Mouse (Mus musculus) mesoderm, embryonic 11.5 days (tissue): ENCODE measurements around the gene Wfdc1.
A peak's percentile ranks its signal among the peaks of the same experiment; 100 is the strongest.

Experiments
- DNase-seq: peaks from one replicate; pipeline ENCODE4 v3.0.0-alpha.2; 2012; ENCODE audit warnings: low read depth, low spot score

Gene Wfdc1

DNA sequence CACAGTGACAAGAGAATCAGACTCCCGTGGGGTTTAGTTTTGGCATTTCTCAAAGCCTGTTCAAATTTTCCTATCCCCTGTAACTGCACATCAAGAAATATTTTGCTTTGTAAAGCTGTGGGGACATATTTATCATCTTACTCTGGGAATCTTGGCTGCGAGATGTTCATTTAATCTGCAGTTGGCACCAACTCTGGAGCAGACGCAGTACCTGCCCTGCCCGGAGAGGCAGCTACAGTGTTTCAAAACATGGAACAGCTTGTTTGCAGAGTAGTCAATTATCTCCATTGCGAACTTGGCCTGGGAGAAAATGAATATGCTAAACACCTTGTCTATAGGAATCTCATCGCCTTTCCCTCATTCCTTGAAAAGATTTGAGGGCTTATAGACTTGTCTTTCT lies 27.9 kb upstream of the Wfdc1 start:
- DNase-seq: no peak

- DNase-seq: no peak
Observed at GRCm38 (mm10) chr8:119639798-119640197, 26.4 kb upstream of the Wfdc1 start.

- DNase-seq: no peak
Observed at GRCm38 (mm10) chr8:119641058-119641457, 25.1 kb upstream of the Wfdc1 start.

- no peak for DNase-seq
Observed at GRCm38 (mm10) chr8:119642960-119643359, 23.2 kb upstream of the Wfdc1 start.

GRCm38 (mm10) chr8:119644429-119644960 lies 21.7 kb upstream of the Wfdc1 start:
- DNase-seq: no peak

GRCm38 (mm10) chr8:119644981-119645597 lies 21.1 kb upstream of the Wfdc1 start:
- no peak for DNase-seq

DNA sequence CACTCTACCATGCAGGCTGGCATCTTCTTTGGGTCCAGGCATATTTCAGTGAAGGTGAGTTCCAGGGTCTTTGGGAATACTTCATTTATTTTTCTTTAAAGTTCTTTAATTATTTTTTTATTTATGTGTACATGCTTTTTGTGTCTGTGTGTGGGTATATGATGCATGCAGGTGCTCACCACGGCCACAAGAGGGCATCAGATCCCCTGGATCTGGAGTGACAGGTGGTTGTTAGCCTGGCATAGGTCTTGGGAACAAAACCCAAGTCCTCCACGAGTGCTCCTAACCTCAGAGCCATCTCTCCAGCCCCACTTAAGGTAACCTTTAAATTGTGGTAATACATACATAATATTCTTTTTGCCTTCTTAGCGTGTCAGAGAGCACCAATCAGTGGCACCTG lies 20.0 kb upstream of the Wfdc1 start:
- no peak for DNase-seq

DNA sequence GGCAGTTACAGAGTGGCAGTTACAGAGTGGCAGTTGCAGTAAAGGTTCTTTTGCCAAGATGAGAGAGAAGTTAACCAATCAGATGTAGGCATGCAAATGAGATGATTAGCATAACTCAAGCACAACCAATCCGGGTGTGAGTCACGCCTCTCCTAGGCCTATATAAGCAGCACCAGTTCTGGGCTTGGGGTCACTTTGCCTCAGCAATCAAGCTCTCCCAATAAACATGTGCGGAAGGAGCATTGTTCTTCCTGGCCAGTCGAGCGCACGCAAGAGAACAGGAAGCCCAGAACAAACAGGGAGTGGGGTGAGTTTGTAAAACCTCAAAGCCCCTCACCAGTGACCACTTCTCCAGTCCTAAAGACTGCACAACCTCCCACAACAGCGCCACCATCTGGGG lies 19.3 kb upstream of the Wfdc1 start:
- no peak for DNase-seq

- DNase-seq: no peak
Observed at GRCm38 (mm10) chr8:119651324-119651723, 14.8 kb upstream of the Wfdc1 start.

- DNase-seq: no peak
Observed at GRCm38 (mm10) chr8:119656709-119657464, 9.3 kb upstream of the Wfdc1 start.

GRCm38 (mm10) chr8:119661081-119661480 lies 5.1 kb upstream of the Wfdc1 start:
- peak; percentile 68 for DNase-seq

DNA sequence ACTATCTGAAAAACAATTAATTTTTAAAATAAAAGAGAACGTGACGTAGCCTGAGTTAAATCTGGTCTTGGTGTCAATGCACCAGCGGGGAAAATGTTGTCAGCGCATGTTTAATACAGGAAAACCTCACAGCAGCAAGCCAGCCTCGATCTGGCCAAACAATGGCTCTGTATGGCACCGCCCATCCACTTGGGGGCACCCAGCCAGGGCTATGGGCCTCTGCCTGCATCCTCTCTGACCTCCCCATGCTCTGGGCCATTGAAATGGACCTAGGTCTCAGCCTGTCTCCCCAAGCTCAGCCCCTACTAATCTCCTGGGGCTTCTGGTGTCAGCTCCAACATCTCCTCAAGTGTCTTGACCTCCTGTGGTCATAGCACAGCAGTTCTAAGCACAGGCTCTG lies 4.3 kb upstream of the Wfdc1 start:
- DNase-seq: no peak

GRCm38 (mm10) chr8:119663440-119663839 lies 2.7 kb upstream of the Wfdc1 start:
- no peak for DNase-seq

GRCm38 (mm10) chr8:119665270-119665669 lies 895 bp upstream of the Wfdc1 start:
- DNase-seq: no peak

GRCm38 (mm10) chr8:119668447-119668846 lies 2.3 kb downstream of the Wfdc1 start:
- no peak for DNase-seq

GRCm38 (mm10) chr8:119669284-119669683 lies 3.1 kb downstream of the Wfdc1 start:
- no peak for DNase-seq

DNA sequence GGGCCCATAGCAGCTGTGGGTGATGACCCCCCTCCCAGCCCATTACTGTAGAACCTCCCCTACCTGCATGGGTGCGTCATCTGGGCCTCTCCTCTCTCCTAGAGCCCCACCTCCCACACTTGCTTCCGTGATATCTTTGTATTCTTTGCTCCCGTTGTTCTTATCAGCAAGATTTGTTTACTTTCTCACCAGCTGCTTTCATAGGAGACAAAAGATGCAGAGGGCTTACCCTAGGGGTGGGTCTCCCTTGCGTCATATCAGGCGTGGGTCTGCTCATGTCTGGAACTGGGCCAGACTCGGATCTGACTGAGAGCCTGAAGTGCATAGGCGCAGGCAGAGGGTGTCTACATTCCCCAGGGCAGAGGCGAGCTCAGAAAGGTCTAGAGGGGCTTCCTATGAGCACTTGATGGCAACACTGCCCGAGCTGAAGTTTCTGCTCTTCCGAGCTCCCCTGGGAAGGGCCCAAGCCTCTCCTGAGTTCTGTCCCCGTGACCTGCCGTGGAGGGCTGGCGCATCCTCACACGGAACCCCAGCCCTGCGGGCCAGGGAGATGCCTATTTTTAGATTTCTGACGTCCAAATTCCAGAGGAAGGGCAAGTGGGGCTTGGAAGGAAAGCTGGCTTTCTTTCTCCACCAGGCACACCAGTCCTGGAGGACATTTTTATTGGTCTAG lies 4.4 kb downstream of the Wfdc1 start:
- DNase-seq: no peak

GRCm38 (mm10) chr8:119673976-119674555 lies 7.9 kb downstream of the Wfdc1 start:
- DNase-seq: no peak

- DNase-seq: no peak
Observed at GRCm38 (mm10) chr8:119675457-119675856, 9.3 kb downstream of the Wfdc1 start.

DNA sequence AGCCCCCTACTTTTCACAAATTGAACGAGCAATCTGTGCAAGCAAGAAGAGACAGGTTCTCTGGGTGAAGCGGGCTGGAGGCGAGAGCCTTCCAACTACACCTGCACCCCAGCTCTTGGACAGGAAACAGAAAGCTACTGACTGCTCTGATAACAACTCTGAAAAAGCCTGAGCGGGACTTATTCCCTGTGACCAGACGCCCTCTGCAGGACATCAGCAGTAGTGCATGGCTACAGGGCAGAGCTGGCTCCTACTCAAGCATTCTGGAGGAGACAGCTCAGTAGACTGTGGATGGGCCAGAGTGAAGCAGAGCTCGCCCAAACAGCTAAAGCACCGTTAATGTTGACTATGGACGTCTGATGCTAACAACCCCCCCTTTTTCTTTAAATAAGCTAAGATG lies 10.2 kb downstream of the Wfdc1 start:
- DNase-seq: peak; percentile 92

DNA sequence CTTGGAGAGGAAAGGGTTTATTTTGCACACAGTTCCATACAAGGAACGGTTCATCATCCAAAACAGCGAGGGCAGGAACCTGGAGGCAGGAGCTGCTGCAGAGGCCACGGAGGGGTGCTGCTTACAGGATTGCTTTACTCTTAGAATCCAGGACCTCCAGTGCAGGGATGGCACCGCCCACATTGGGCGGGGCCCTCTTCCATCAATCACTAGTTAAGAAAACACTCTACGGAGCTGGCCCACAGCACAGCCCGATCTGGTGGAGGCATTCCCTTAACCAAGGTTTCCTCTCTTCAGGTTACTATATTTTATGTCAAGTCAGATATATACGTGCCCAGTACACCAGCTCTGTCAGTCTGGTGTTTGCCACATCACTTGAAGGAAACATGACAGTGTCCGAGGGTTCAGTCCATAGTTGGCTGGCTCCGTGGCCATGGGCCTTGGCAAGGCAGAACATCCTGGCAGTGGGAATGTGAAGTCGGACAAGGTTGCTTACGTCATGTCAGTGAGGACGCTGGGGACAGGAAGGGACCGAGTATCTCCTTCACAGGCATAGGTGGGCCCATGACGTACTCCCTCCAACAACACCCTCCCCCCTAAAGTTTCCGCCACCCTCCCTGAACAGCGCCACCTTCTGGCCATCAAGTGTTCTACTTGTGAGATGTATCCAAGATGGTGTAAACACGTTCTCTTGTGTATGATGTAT lies 12.1 kb downstream of the Wfdc1 start:
- peak; percentile 80 for DNase-seq

DNA sequence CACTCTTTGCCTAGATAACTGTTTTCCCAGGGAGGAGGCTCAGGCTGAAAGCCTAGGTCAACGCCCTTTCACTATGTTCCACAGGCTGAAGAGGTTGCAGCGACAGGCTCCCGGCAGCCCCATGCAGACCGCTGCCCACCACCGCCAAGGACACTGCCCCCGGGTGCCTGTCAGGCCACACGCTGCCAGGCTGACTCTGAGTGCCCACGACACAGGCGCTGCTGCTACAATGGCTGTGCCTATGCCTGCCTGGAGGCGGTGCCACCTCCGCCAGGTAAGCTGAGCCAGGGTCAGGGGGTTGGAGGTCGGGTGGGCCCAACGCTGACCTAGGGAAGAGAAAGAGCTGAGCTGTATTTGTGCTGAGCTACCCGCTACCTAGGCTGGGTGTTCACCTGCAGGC lies 13.0 kb downstream of the Wfdc1 start:
- no peak for DNase-seq
